Mouse (Mus musculus) neural tube, embryonic 11.5 days (tissue): ENCODE data around the gene Pigb. TPM values are rescaled to one million over a fixed set of nuclear protein-coding genes. Genes with fewer than 3 reads are reported as not detected.

ENCODE experiments used
- ATAC-seq: fragments of 200-750 bp; cut with Nextera tagmentation; 2 replicates; pipeline ENCODE4 v1.8.0; 2017; ENCODE audit warnings: moderate number of reproducible peaks, mild to moderate bottlenecking, moderate TSS enrichment, moderate library complexity; ENCODE audit not compliant: insufficient read depth, low FRiP score, low TSS enrichment
- DNase-seq: peaks from one replicate; pipeline ENCODE4 v3.0.0-alpha.2; 2015; ENCODE audit warnings: low spot score
- H3K27ac ChIP-seq: fragments of 300-500 bp; sonication (generic); 2 replicates; pipeline ENCODE4 v1.5.1; 2014; ENCODE audit warnings: low read depth, mild to moderate bottlenecking, low read length
- H3K27me3 ChIP-seq: fragments of 300-500 bp; sonication (generic); 2 replicates; pipeline ENCODE4 v1.6.1; 2014; ENCODE audit warnings: mild to moderate bottlenecking, low read length, mixed read lengths; ENCODE audit not compliant: control insufficient read depth, insufficient read depth
- H3K36me3 ChIP-seq: fragments of 300-500 bp; sonication (generic); 2 replicates; pipeline ENCODE4 v1.6.1; 2014; ENCODE audit warnings: mild to moderate bottlenecking, low read length, moderate library complexity, mixed read lengths; ENCODE audit not compliant: control insufficient read depth, insufficient read depth
- H3K4me1 ChIP-seq: fragments of 300-500 bp; sonication (generic); 2 replicates; pipeline ENCODE4 v1.6.1; 2014; ENCODE audit warnings: low read length, mixed read lengths; ENCODE audit not compliant: control insufficient read depth, insufficient read depth
- H3K4me2 ChIP-seq: fragments of 300-500 bp; sonication (generic); 2 replicates; pipeline ENCODE4 v1.6.1; 2014; ENCODE audit warnings: low read depth, mild to moderate bottlenecking, moderate library complexity
- H3K4me3 ChIP-seq: fragments of 300-500 bp; sonication (generic); 2 replicates; pipeline ENCODE4 v1.5.1; 2014; ENCODE audit warnings: low read depth, low read length
- H3K9ac ChIP-seq: fragments of 300-500 bp; sonication (generic); 2 replicates; pipeline ENCODE4 v1.6.1; 2014; ENCODE audit warnings: mild to moderate bottlenecking, low read length
- H3K9me3 ChIP-seq: fragments of 300-500 bp; sonication (generic); 2 replicates; pipeline ENCODE4 v1.6.1; 2016; ENCODE audit warnings: low read length; ENCODE audit not compliant: control insufficient read depth
- WGBS: fragments of 180-500 bp; shearing (Covaris S2); extraction: QIAGEN DNeasy Blood & Tissue Kit; methylation state at CpG from one replicate; pipeline ENCODE4 v1.1.7; 2014; 5-methylcytosine and 5-hydroxymethylcytosine counted together
- polyA plus RNA-seq: library from polyadenylated mRNA; unstranded; fragments of >200 nt; fragmentation: Nextera tagmentation; extraction: Ambion mirVana; gene quantifications from 2 replicates; pipeline ENCODE4 v1.2.1, GENCODE M21; 2014

Gene Pigb
- polyA plus RNA-seq, 1 experiment from 2014 or later = 17.7 TPM

DNA sequence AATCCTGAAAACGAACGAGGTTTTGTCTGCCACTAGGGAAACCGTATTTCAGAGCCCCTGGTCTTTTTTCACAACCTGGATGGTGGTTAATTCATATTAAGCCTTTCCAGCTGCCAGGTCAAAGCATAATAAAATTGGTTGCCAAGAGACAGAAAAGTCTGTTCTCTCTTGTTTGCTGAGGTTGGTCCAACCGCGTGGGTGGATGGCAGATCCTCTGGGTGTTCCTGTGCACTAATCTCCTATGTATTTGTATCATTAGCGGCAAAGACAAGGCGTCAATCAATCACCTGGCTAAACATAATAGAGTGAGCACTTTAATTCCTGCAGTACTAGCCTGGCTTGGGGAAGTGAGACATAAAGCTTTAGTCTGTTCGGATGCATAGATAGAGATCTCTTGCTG lies 10.4 kb upstream of the Pigb start:
- no peak overlapping the region for H3K4me2 ChIP-seq
- no peak overlapping the region for H3K9ac ChIP-seq
- H3K27me3 ChIP-seq = no peaks in the 10 kb centered on the region
- H3K9me3 ChIP-seq = no peaks in the 10 kb centered on the region
- WGBS = 76% methylated on average over 8 of the region's 8 CpGs
- no peaks in the 10 kb centered on the region for H3K36me3 ChIP-seq
- DNase-seq (no peak), ATAC-seq (no peak)
- no peak overlapping the region for H3K4me3 ChIP-seq
- no peaks in the 10 kb centered on the region for H3K4me1 ChIP-seq
- no peak overlapping the region for H3K27ac ChIP-seq

DNA sequence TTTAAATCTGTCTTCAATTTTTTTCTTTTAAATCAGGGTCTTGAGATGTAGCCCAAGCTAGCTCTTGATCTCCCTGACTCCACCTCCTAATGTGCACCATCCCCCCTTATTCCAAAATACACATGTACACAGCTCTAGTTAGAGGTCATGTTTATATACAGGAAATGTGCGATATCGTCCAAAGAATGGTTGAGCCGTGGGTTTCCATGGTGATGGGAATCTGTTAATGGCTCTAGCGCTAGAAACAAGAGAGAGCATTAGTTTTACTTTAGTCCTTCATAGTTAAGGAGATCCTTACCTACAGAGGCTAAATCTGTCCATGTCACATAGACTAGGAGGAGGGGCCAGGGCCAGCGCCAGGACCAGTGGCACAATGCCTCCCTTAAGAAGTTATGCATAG lies 9.7 kb upstream of the Pigb start:
- DNase-seq (no peak), ATAC-seq (no peak)
- 76% methylated on average over 5 of the region's 5 CpGs for WGBS
- no peaks in the 10 kb centered on the region for H3K36me3 ChIP-seq
- H3K27me3 ChIP-seq = no peaks in the 10 kb centered on the region
- H3K9me3 ChIP-seq = no peaks in the 10 kb centered on the region
- no peaks in the 10 kb centered on the region for H3K4me1 ChIP-seq
- no peak overlapping the region for H3K4me3 ChIP-seq
- no peak overlapping the region for H3K9ac ChIP-seq
- no peak overlapping the region for H3K27ac ChIP-seq
- no peak overlapping the region for H3K4me2 ChIP-seq

DNA sequence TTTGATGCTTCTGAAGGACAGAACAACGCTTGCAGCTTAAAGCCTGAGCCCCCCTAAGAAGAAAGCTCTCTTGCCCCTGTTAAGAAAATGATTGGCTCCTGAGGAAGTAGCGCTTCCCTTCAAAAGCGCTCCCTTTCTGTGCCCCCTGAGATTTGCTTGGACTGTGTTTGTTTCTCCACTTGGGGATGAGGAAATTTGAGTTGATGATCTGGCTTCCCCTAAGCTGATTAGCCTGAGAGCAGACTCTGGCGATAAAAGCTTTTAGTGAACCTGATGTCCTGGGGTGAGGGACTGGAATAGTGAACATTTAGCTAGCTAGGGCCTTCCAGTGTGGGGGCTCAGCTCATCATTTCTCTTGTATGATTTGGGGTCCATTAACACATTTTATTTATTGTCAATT lies 8.7 kb upstream of the Pigb start:
- DNase-seq (no peak), ATAC-seq (no peak)
- Histone ChIP-seq H3K27ac (no peak overlapping the region), H3K4me2 (no peak overlapping the region), H3K9ac (no peak overlapping the region), H3K9me3 (no peaks in the 10 kb centered on the region), H3K4me3 (no peak overlapping the region), H3K4me1 (no peaks in the 10 kb centered on the region), H3K36me3 (no peaks in the 10 kb centered on the region), H3K27me3 (no peaks in the 10 kb centered on the region)
- 25% methylated on average over 4 of the region's 4 CpGs for WGBS

DNA sequence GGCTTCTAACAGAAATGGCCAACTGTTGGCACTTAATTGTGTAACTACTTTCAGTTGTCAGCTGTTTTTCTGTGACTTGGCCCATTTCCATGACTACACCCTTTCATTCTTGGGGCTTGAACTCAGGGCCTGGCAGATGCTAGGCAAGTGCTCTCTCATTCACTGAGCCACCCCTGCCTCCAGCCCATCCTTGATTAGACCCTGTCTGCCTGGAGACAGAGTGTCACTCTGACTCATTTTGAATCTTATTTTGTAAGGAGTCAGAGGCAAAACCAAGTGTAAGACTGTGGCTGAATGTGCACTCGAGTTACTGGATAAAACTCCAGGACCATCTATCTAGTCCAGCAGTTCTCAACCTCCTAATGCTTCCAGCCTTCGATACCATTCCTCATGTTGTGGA lies 7.7 kb upstream of the Pigb start:
- H3K9ac ChIP-seq = no peak overlapping the region
- no peaks in the 10 kb centered on the region for H3K4me1 ChIP-seq
- H3K9me3 ChIP-seq = no peaks in the 10 kb centered on the region
- no peak overlapping the region for H3K4me3 ChIP-seq
- WGBS = 84% methylated on average over 2 of the region's 2 CpGs
- H3K36me3 ChIP-seq = no peaks in the 10 kb centered on the region
- no peak overlapping the region for H3K27ac ChIP-seq
- H3K27me3 ChIP-seq = no peaks in the 10 kb centered on the region
- DNase-seq (no peak), ATAC-seq (no peak)
- H3K4me2 ChIP-seq = no peak overlapping the region

DNA sequence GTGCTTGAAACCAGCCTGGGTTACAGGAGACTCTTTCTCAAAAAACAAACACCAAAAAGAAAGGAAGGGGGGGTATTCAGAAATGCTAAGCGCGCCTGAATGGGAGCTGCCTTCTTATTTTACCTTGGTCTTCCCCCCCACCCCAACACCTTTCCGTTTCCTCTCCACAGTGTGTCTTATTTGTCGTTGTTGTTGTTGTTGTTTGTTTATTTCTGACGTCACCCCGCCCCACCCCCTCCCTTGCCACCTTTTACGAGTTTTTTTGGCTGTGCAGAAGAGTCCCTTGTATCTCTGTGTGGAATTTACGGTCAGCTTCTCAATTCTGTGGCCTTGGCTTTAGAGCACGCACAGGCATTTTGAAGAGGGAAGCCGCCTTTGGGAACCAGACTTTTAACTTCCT lies 5.5 kb upstream of the Pigb start:
- Histone ChIP-seq H3K36me3 (no peaks in the 10 kb centered on the region), H3K4me3 (no peak overlapping the region), H3K9me3 (no peaks in the 10 kb centered on the region), H3K9ac (no peak overlapping the region), H3K27ac (no peak overlapping the region), H3K4me1 (no peaks in the 10 kb centered on the region), H3K4me2 (no peak overlapping the region), H3K27me3 (no peaks in the 10 kb centered on the region)
- ATAC-seq (no peak), DNase-seq (no peak)
- WGBS = 70% methylated on average over 10 of the region's 10 CpGs

DNA sequence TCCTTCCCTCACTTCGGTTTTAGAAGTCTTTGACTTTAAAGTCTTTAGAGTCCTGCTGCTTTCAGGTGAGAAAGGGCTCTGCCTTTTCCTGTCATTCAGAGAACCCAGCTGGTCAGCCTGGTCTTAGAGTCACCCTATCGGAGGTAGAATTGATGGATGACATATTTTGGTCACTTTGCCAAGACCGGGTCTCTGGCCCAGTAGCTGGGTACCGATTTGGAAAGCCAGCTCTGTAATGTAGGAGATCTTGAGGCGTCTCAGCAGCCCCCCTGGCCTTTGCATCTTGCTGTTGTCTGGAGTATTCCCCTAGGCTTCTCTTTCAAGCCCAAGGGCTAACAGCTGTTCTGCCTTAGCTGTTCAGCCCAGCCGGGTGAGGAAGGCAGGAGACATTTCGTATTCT lies 5.0 kb upstream of the Pigb start:
- ATAC-seq (no peak), DNase-seq (peak; percentile 32)
- H3K4me1 ChIP-seq = peaks cover 4% of the 10 kb centered on the region
- no peak overlapping the region for H3K27ac ChIP-seq
- peak overlapping the region; percentile 84 for H3K4me2 ChIP-seq
- H3K9me3 ChIP-seq = no peaks in the 10 kb centered on the region
- H3K36me3 ChIP-seq = no peaks in the 10 kb centered on the region
- H3K9ac ChIP-seq = no peak overlapping the region
- 14% methylated on average over 7 of the region's 7 CpGs for WGBS
- H3K27me3 ChIP-seq = no peaks in the 10 kb centered on the region
- H3K4me3 ChIP-seq = peak overlapping the region; percentile 41

DNA sequence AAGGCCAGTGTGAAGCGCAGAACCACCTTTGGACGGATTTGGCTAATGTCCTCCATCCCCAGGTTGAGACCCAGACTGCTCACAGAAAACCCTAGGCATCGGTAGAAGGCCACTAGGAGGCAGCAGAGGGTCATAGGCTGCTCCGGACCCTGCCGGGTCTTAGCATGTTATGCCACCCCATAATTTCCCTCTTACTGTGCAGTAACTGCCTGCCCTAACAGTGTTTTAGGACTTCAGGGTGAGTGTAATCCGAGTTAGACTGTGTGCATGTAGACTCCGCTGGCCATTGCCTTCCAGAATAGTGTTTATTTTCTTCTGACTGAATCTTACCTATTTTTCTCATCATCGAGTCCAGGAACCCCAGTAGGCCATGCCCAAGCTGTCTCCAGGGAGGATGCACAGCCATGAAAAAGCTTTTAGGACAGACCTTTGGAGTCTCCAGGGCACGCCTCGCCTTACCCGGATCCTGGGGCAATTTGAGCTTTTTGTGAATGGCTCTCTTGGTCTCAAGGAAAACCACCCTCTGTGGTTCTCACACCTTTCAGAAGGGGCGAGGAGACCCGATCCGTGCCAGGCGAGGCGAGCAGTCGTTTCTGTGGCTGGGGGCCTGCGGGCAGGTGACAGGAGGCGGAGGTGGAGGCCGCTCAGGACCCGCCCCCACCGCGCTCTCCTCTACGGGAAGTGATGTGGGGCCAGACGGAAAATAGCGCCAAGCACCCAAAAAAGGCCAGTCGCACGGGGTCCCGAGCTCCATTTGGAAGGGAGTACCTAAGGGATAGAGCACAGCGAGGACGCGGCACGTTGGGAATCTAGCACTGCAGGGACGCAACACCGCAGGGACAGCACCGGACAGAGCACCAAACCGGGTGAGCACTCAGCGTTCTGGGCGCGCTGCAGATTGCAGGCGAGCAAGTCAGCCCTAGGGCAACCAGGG lies 4.2 kb upstream of the Pigb start, which contains the start of gene Rab27a:
Rab27a (plus strand) TSS at position 709 of the 934 bp plus-strand sequence.
- Histone ChIP-seq H3K4me2 (peak within 1 kb of the TSS; percentile 84), H3K9me3 (no peaks in the 10 kb centered on the region), H3K27ac (no peak within 1 kb of the TSS), H3K4me1 (peaks cover 6% of the 10 kb centered on the region), H3K27me3 (no peaks in the 10 kb centered on the region), H3K36me3 (no peaks in the 10 kb centered on the region), H3K9ac (peak within 1 kb of the TSS; percentile 56), H3K4me3 (peak within 1 kb of the TSS; percentile 41)
- WGBS = 2% methylated on average over 41 of the region's 41 CpGs
- DNase-seq (peak; percentile 82), ATAC-seq (peak; percentile 46)

DNA sequence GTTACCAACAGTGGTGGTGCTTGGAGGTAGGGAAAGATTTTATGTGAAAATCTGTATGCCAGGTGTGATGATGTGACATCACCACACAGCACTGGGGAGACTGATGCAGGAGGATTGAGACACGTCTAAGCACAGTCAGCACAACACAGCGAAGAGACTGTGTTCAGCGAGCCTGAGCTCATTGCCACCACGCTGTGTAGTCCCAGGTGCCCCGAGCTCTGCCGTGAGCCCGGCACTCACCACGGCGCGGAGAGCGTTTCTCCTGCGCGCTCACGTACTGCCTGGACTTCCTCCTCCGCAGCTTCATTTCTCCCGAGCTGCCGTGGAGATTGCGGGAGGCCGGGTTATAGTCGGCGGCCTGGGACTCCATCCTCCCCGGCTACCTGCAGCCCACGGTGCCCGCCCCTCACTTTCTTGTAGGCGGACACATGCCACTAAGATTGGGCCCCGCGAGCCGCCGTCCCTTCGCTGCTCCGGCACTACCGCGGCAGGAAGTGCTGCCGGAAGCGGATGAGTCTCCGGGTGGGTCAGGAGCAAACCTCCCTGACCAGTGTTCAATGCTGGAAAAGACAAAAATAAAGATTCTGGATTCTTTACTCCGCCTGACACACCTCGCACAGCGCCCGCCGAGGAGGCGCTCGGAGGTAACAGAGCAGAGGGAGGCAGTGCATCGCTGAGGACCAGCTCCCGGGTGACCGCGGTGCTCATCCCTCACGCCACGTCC lies 794 bp downstream of the Pigb start:
- peak overlapping the region; percentile 80 for H3K4me3 ChIP-seq
- no peaks in the 10 kb centered on the region for H3K27me3 ChIP-seq
- peak; percentile 91 for DNase-seq
- no peaks in the 10 kb centered on the region for H3K9me3 ChIP-seq
- no peaks in the 10 kb centered on the region for H3K36me3 ChIP-seq
- peak overlapping the region; percentile 84 for H3K9ac ChIP-seq
- WGBS = under 1% methylated on average over 47 of the region's 49 CpGs
- peak overlapping the region; percentile 69 for H3K4me2 ChIP-seq
- peaks cover 9% of the 10 kb centered on the region for H3K4me1 ChIP-seq
- peak overlapping the region; percentile 21 for H3K27ac ChIP-seq
- peak; percentile 85 for ATAC-seq
